Mouse (Mus musculus) forebrain, postnatal 0 days (tissue): ENCODE data around the gene Adprh. TPM values are rescaled to one million over a fixed set of nuclear protein-coding genes. Genes with fewer than 3 reads are reported as not detected.

Source experiments
- ATAC-seq: fragments of 200-750 bp; cut with Nextera tagmentation; 2 replicates; pipeline ENCODE4 v1.8.0; 2017; ENCODE audit warnings: mild to moderate bottlenecking, moderate library complexity
- DNase-seq: peaks from one replicate; pipeline ENCODE4 v3.0.0-alpha.2; 2015
- H3K27ac ChIP-seq: fragments of 300-500 bp; sonication (generic); 2 replicates; pipeline ENCODE4 v1.5.1; 2014; ENCODE audit warnings: low read depth, mild to moderate bottlenecking, antibody characterized with exemption, low read length, moderate library complexity, mixed read lengths
- H3K27me3 ChIP-seq: fragments of 300-500 bp; sonication (generic); 2 replicates; pipeline ENCODE4 v1.6.1; 2014; ENCODE audit warnings: mild to moderate bottlenecking, low read length, mixed read lengths; ENCODE audit not compliant: insufficient read depth
- H3K36me3 ChIP-seq: fragments of 300-500 bp; sonication (generic); 2 replicates; pipeline ENCODE4 v1.6.1; 2014; ENCODE audit warnings: mild to moderate bottlenecking, moderate library complexity; ENCODE audit not compliant: insufficient read depth
- H3K4me1 ChIP-seq: fragments of 300-500 bp; sonication (generic); 2 replicates; pipeline ENCODE4 v1.6.1; 2014; ENCODE audit warnings: antibody characterized with exemption; ENCODE audit not compliant: insufficient read depth
- H3K4me2 ChIP-seq: fragments of 300-500 bp; sonication (generic); 2 replicates; pipeline ENCODE4 v1.6.1; 2014; ENCODE audit warnings: low read depth, mild to moderate bottlenecking, moderate library complexity
- H3K4me3 ChIP-seq: fragments of 300-500 bp; sonication (generic); 2 replicates; pipeline ENCODE4 v1.5.1; 2014; ENCODE audit warnings: low read depth, low read length, mixed read lengths
- H3K9ac ChIP-seq: fragments of 300-500 bp; sonication (generic); 2 replicates; pipeline ENCODE4 v1.6.1; 2014; ENCODE audit warnings: mild to moderate bottlenecking
- H3K9me3 ChIP-seq: fragments of 300-500 bp; sonication (generic); 2 replicates; pipeline ENCODE4 v1.6.1; 2016; ENCODE audit warnings: low read length
- CTCF ChIP-seq: sonication (generic); IDR thresholded peaks from 2 replicates; pipeline ENCODE4 v1.5.1; 2016; ENCODE audit warnings: antibody characterized with exemption, control low read depth, low read depth
- WGBS: fragments of 180-500 bp; shearing (Covaris S2); extraction: QIAGEN DNeasy Blood & Tissue Kit; methylation state at CpG from one replicate; pipeline ENCODE4 v1.1.7; 2014; 5-methylcytosine and 5-hydroxymethylcytosine counted together
- polyA plus RNA-seq: library from polyadenylated mRNA; unstranded; fragments of >200 nt; fragmentation: Nextera tagmentation; extraction: Ambion mirVana; gene quantifications from 2 replicates; pipeline ENCODE4 v1.2.1, GENCODE M21; 2015
- total RNA-seq: library from RNA; depleted of rRNA; stranded (reverse); fragments of >200 nt; gene quantifications from 2 replicates; pipeline ENCODE4 v1.2.3, GENCODE M21; 2014

Adprh gene
- total and polyA plus RNA-seq, 2 experiments from 2014 or later = 40.8 to 134 TPM

DNA sequence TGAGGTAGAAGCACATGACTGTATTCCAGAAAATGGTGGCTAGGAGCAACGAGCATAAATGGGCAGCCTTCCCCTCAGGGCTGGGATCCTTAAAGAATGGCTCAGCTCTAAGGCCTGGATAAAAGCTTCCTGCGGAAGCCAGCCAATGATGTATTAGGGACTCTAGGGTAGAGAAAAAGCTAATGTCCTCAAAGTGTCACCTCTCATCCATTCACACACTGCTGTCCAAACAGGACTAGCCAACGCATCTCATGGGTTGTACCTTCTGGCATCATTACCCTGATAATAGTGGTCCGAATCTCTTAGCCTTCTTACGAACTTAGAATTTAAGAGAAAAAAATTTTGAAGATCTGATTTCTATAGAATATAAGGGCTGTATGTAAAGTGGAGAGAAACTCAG is 10.8 kb upstream of the Adprh start:
- H3K9ac ChIP-seq = no peak overlapping the region
- TF ChIP-seq CTCF = no peak
- ATAC-seq (no peak), DNase-seq (no peak)
- H3K27ac ChIP-seq = no peak overlapping the region
- no peaks in the 10 kb centered on the region for H3K36me3 ChIP-seq
- H3K9me3 ChIP-seq = no peaks in the 10 kb centered on the region
- 89% methylated on average over 5 of the region's 5 CpGs for WGBS
- H3K4me3 ChIP-seq = no peak overlapping the region
- no peak overlapping the region for H3K4me2 ChIP-seq
- H3K27me3 ChIP-seq = no peaks in the 10 kb centered on the region
- H3K4me1 ChIP-seq = no peaks in the 10 kb centered on the region

DNA sequence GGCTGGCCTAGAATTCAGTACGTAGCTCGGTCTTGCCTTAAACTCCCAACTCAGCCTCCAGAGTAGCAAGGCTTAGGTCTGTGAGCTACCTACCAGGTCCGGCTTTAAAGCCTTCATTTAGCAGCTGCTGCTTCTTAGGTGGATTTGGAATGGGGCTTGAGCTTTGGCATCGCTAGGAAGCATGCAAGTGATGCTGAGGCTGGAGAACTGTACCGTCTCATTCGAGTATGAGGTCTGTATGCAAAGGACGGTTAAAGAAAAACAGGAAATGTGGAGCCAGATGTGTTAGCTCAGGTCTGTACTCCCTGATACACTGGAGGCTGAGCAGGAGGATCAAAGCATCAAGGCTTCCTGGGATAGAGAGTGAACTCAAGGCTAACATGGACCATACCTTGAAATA is 9.7 kb upstream of the Adprh start:
- Histone ChIP-seq H3K27ac (no peak overlapping the region), H3K36me3 (no peaks in the 10 kb centered on the region), H3K9ac (no peak overlapping the region), H3K27me3 (no peaks in the 10 kb centered on the region), H3K9me3 (no peaks in the 10 kb centered on the region), H3K4me3 (no peak overlapping the region), H3K4me1 (no peaks in the 10 kb centered on the region), H3K4me2 (no peak overlapping the region)
- no peak for TF ChIP-seq CTCF
- no peak for ATAC-seq
- no peak for DNase-seq
- WGBS = 87% methylated on average over 7 of the region's 7 CpGs

DNA sequence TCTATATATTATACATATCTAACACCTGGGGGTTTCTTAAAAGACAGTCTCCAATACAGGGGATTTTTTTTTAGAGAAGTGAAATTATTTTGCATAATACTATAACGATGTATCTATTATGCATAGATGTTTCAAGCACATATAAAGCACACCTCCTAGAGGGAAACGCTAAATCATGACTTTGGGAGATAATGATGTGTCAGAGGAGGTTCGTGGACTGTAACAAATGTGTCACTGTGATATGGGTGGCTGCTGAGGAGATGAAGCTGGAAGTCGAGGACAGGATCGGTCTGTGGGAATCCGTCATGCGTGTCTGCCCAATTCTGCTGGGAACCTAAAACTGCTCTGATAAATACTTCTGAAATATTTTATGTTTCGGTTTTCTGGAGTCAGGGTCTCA is 9.2 kb upstream of the Adprh start:
- no peak overlapping the region for H3K4me2 ChIP-seq
- 80% methylated on average over 8 of the region's 8 CpGs for WGBS
- H3K4me3 ChIP-seq = no peak overlapping the region
- H3K9ac ChIP-seq = no peak overlapping the region
- TF ChIP-seq CTCF = no peak
- no peaks in the 10 kb centered on the region for H3K4me1 ChIP-seq
- no peak overlapping the region for H3K27ac ChIP-seq
- H3K27me3 ChIP-seq = no peaks in the 10 kb centered on the region
- DNase-seq (no peak), ATAC-seq (no peak)
- H3K9me3 ChIP-seq = no peaks in the 10 kb centered on the region
- no peaks in the 10 kb centered on the region for H3K36me3 ChIP-seq

- no peak overlapping the region for H3K4me2 ChIP-seq
- H3K4me1 ChIP-seq = no peaks in the 10 kb centered on the region
- DNase-seq = no peak
- no peak for ATAC-seq
- no peaks in the 10 kb centered on the region for H3K36me3 ChIP-seq
- H3K27me3 ChIP-seq = no peaks in the 10 kb centered on the region
- no peak overlapping the region for H3K4me3 ChIP-seq
- no peak overlapping the region for H3K27ac ChIP-seq
- TF ChIP-seq CTCF = no peak
- no peaks in the 10 kb centered on the region for H3K9me3 ChIP-seq
- 96% methylated on average over 4 of the region's 4 CpGs for WGBS
- no peak overlapping the region for H3K9ac ChIP-seq
These were observed 7.5 kb upstream of the Adprh start for GRCm38 (mm10) chr16:38459990-38460389.

- no peak overlapping the region for H3K4me2 ChIP-seq
- ATAC-seq (no peak), DNase-seq (no peak)
- no peaks in the 10 kb centered on the region for H3K27me3 ChIP-seq
- H3K9me3 ChIP-seq = no peaks in the 10 kb centered on the region
- H3K27ac ChIP-seq = no peak overlapping the region
- no peak for TF ChIP-seq CTCF
- no peaks in the 10 kb centered on the region for H3K4me1 ChIP-seq
- H3K4me3 ChIP-seq = no peak overlapping the region
- WGBS = 72% methylated on average over 6 of the region's 6 CpGs
- H3K36me3 ChIP-seq = no peaks in the 10 kb centered on the region
- no peak overlapping the region for H3K9ac ChIP-seq
These were observed 6.2 kb upstream of the Adprh start for GRCm38 (mm10) chr16:38458600-38459280.

- Histone ChIP-seq H3K4me1 (no peaks in the 10 kb centered on the region), H3K4me3 (no peak overlapping the region), H3K4me2 (no peak overlapping the region), H3K9me3 (no peaks in the 10 kb centered on the region), H3K27me3 (no peaks in the 10 kb centered on the region), H3K27ac (no peak overlapping the region), H3K9ac (no peak overlapping the region), H3K36me3 (no peaks in the 10 kb centered on the region)
- WGBS = 69% methylated on average over 11 of the region's 11 CpGs
- ATAC-seq = no peak
- no peak for DNase-seq
- TF ChIP-seq CTCF = no peak
These were observed 4.5 kb upstream of the Adprh start for GRCm38 (mm10) chr16:38456812-38457567.
